Mouse (Mus musculus): Measurements from ENCODE around the gene P2rx6.
"Not testable (repeated sequence)": the region's sequence is repeated elsewhere in the genome, so short reads cannot be mapped to it uniquely, and the experiment has no call there.

P2rx6 gene

DNA sequence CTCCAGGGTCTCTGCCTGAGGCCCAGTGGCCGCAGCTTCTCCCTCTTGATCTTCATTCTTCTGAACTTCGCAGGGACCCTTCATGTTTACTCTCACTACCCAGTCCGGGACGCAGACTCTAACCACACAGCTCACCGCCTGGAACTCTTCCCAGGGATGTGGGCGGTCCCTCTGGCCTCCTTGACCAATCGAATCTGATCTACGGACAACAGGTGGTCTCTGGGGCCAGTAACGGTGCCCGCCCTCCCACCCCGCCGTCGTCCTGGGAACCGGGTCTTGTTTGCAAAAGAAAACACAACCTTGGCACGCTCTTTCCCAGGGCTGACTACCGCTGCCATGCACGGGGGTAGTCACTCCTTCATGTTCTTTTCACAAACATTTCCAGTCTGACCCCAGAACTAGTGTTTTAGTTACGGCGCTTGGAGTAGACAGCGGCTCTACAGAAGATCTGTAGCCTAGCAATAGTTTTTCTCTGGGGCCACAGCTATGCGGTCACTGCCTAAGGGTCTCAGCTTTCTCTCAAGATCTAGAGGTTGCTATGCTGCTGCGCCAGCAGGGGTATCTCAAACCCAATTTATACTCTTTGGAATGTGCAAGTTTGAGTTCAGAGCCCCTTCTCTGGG lies 446 bp upstream of the P2rx6 start, which contains the start of gene Lrrc74b:
Lrrc74b (minus strand) TSS at position 120 of the 623 bp plus-strand sequence.
- DNase-seq (ENCODE audit: low spot score) = no peak

DNA sequence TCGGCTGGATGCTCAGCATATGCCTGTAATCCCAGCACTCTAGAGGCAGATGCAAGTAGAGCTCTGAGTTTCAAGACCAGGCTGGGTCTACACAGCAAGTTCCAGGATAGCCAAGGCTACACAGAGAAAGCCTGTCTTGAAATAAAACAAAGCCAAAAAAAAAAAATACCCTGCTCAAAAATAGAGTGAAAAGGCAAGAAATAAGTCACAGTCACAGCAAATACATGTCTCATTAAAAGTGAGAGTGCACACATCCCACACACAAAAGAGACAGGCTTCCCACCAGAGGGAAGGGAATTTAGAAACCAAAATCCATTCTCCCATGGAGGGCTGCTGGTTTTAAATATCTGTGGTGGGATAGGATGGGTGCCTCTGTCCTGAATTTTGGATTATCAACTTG lies 1.9 kb downstream of the P2rx6 start:
- no peak for DNase-seq (ENCODE audit: low spot score)

DNA sequence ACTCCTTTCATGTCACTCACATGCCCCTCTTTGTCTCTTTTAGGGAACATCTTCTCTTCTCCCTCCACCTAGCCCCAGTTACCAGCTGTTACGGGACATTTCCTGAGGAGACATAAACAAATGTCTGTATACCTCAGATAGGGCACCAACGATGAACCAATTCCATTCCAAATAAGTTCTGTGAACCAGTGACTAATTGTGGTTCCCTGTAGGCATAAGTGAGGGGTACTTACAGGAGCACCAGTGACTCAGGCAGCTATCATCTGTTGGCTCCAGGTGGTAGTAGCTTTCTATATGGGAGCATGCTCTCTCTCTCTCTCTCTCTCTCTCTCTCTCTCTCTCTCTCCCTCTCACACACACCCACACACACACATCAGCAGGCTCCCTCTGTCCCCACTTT lies 2.5 kb downstream of the P2rx6 start:
- DNase-seq (ENCODE audit: low spot score) = no peak

DNA sequence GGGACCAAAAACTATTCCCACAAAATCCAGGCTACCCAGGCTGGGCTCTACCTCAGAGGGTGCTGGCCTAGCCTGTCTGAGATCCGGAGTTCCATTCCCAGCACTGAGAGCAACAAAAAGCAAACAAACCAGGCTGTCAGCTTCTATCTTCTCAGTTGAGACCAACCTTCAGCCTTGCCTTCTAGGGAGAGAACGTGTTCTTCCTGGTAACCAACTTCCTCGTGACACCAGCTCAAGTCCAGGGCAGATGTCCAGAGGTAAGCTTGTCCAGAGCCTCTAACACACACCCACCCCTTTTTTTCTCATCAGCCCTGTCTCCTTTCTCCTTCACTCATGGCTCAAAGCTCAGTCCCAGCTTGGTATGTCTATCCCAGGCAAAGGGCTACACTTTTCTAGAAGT lies 3.1 kb downstream of the P2rx6 start:
- DNase-seq (ENCODE audit: low spot score) = no peak

DNA sequence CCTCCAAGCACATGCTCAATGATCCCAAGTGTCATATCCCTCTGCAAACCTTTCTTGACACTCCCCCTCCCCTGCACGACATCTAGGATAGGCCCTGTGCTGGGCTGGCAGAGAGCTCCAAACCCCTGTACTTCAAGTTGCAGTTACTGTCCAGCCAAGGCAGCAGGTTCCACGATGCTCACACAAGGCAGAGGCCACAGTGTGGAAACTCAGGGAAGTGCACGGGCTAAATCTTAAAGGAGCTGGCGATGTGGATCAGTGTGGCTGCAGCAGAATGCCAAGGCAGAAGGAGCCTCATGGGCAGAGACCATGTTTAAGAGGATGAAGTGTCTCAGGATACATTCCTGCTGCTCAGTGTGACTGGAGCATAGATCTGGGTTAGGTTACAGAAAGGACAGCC lies 4.5 kb downstream of the P2rx6 start:
- DNase-seq (ENCODE audit: low spot score) = no peak

DNA sequence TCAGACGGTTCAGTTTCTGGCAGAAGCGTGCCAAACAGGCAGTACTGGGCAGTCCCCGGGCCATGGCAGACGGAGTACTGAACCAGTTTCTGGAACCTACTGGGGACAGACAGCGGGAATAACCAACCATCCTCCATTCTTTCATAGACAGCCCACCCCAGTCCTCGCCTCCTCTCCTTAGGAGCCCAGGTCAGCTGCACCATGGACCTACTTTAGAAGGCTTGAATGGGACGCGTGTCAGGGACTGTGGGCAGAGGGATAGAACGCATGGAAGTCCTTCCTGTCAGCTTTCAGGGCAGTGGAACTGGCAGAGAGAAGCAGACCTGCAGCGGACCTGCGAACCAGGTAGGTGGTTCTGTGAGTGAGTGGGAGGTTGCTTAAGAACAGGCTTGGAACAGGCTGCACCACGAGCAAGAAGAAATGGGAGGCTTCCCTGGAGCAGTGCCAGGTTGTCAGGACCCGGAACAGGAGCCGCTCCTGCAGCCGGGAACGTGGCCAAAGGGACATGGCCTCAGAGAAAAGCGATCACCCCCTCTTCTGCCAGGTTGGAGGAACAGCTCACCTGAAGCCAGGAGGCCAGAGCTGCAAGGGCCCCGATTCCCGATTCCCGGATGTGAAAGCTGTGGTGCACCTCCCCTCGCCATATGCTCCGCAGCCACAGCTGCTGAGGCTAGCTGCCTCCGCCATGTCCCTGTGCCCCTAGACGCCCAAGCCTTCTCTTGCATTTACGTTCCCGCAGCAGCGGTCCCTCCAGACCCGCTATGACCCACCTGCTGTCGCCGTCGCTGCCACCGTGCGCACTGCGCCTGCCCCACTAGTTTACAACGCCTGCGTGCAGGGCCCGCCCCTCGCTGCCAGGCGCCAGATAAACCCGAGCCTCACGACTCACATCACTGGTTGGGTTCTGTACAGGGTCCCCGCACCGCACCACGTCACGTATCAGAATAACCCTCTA lies 14.5 kb downstream of the P2rx6 start:
- peak; percentile 73 for DNase-seq (ENCODE audit: low spot score)

DNA sequence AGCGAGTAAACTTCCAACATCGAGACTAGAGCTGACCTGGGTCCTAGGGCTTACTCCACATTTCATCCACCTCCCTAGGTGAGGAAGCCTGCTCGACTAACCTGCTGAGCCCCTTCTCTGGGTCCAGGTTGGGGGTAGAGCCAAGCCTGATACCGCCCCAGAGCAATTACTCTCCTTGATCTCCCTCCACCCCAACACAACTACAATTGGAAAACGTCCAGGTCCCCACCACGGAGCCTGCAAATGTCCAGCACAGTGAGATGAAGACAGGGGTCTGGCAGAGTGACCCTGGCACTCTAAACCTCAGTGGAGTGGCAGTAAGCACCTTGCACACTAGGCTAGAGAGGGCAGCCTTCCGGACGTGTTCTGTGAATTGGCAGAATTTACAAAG lies 15.1 kb downstream of the P2rx6 start:
- DNase-seq (ENCODE audit: low spot score) = no peak

DNA sequence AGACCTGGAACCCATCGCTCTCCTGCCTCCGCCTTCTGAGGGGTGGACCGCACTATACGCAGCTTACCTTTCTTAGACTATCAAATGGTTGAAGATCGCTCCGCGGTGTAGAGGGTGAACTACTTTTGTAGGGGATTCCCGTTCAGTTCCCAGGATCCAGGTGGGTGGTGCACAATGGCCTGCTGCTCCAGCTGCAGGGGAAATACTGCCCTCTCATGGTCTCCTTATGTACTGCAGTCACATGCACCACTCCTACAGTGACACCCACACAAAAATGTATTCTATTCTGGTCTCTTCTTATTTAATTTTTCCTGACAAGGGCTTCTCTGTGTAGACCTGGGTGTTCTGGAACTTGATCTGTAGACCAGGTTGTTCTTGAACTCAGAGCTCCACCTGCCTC lies 21.4 kb downstream of the P2rx6 start, which contains the start of gene Slc7a4:
Slc7a4 (minus strand) TSS at position 151 of the 400 bp plus-strand sequence.
- no peak for DNase-seq (ENCODE audit: low spot score)

DNA sequence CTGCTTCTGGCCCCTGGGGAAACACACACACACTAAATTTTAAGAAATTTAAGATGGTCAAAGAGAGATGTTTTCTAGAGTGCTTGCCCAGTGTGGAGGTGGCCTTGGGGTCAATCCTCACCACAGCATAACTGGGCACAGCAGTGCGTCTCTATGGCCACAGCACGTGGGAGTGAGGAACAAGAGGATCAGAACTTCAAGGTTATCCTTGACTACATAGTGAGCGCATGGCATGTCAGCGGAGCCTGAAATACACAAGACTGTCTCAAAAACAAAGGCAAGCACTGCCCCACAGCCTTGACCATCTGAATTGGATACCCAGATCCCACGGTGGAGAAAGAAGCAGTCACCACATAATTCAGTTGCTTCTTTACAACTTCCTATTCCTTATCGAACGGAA lies 22.9 kb downstream of the P2rx6 start:
- no peak for DNase-seq (ENCODE audit: low spot score)

DNA sequence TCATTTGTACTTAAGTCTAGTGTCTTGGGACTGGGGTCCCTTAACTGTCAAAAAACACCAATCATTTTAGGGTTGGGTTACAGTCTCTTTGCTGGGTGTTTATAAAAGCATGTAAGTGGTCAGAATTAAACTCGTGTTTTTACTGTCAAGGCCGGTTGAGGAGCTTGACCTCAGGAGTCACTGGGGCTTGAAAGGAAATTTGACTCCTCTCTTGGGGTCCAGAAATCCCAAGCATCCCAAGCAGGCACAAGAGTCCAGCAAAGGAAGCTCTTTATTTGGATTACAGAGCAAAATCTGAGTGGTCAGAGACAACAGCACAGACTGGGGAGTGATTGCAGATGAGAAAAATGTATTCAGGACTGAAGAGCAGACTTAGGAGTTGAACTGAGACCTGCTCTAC lies 29.0 kb downstream of the P2rx6 start:
- no peak for DNase-seq (ENCODE audit: low spot score)

DNA sequence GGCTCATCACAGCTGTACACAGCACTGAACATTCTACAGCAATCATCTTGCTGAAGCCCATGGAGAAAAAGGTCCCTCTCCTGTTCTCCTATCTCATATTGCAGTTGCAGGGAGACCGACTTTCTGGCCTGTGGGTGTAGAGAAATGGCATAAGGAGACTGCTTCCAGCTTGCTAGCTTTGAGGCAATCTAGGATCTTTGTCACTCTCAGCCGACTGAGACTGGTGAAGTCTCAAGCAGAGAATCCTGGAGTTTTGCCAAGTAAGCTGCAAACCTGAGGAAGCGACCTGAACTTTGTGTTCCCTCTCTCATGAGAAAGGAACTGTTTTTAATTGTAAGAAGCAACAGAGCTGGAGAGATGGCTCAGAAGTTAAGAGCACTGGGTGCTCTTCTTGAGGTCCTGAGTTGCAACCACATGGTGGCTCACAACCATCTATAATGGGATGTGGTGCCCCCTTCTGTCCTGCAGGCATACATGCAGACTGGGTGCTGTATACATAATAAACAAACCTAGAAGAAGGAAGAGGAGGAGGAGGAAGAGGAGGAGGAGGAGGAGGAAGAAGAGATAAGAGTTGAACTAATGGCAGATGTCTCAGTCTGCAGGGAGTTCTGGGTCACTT lies 39.4 kb downstream of the P2rx6 start:
- no peak for DNase-seq (ENCODE audit: low spot score)

DNA sequence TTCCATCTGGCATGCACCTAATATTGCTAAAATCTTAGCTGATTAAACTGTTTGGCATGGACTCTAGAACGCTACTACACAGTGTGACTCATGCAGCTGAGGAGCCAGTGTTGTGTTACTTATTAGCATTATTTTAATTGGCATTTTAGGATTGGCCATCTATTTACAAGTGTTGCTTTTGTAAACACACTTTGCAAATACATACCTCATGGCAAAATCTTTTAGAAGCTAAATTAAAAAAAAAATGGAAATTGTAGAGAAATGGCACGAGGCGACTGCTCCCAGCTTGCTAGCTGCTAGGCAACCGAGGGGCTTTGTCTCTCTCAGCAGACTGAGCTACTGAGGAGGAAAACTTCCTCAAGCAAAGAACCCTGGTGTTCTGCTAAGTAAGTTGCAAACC lies 43.3 kb downstream of the P2rx6 start:
- DNase-seq (ENCODE audit: low spot score) = no peak

DNA sequence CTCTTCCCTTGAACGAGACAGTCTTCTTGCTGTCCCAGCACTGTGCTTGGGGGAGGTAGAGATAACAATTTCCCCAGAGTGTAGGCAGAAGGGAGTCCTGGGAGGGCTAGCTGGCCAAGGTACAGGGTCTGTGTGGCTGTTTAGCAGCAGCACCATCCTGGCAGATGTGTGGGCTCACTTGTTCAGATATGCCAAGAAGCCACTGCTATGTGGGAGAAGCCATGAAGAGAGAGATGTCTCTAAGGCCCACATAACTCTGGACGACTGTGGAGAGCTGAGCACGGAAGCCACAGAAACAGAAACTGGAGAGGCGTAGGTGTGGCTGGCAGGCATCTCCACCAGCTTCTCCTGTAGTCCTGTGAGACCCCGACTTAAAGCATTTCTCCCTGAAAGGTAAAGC lies 44.0 kb downstream of the P2rx6 start:
- DNase-seq (ENCODE audit: low spot score) = no peak

DNA sequence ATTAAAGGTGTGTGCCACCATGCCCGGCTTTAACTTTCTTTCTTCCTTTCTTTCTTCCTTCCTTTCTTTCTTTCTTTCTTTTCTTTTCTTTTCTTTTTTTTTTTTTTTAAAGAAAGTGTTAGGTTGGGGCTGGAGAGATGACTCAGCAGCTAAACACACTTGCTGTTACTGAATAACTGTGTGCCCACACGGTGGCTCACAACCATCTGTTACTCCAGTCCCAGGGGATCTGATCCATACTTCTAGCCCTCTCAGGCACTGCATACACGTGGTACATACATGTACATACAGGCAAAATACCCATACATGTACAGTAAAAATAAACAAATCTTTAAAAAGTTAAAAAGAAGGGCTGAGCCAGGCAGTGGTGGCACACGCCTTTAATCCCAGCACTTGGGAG lies 49.7 kb downstream of the P2rx6 start:
- DNase-seq (ENCODE audit: low spot score) = peak; percentile 33

DNA sequence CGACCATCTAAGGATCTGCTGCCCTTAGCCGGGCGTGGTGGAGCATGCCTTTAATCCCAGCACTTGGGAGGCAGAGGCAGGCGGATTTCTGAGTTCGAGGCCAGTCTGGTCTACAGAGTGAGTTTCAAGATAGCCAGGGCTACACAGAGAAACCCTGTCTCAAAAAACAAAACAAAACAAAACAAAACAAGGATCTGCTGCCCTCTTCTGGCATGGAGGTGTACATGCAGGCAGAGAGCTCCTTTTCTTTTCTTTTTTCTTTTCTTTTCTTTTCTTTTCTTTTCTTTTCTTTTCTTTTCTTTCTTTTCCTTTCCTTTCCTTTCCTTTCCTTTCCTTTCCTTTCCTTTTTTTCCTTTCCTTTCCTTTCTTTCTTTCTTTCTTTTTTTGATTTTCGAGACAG lies 53.1 kb downstream of the P2rx6 start:
- DNase-seq (ENCODE audit: low spot score) = not testable (repeated sequence)

DNA sequence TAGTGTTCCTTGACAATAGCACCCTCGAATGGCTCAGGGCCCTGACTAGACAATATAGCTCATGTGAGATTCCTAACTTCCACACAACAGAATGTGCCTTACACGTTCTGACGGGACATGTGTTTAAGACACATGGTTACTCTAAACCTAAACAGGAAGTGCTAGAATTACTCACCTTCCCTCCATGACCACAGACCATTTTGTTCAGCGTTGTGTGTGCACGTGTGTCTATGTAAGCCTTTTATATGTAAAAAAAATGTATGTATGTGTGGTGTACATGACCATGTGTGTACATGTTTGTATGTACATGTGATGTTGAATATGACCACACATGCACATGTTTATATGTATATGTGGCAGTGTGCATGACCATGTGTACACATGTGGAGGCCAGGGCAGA lies 54.5 kb downstream of the P2rx6 start:
- DNase-seq (ENCODE audit: low spot score) = no peak

DNA sequence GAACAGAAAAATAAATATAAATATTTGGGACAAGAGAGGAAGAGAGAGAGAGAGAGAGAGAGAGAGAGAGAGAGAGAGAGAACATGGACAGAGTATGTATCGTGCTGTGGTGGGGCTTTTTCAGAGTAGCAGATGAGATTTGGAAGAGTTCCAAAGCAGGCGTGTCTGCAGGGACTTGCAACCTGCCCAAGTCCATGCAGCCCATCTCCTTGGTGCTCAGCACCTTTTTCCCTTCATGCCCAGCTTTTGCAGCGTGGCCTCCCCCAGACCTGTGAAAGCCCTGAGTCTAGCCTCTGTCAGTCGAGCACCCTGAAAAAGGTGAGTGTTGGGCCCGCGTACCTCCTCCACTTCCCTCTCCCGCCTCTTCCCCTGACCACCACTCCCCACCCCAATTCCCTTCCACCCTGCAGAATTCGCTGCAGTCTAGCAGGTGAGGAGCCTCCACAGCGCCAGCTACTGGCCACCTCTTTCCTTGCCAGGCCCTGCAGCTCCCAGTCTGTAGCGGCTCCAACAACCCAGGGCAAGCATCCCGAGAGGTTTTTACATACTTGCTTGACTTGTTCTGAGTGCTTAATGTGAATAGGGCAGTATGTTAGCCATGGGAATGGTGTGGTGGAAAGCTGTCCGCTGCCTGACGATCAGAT lies 56.4 kb downstream of the P2rx6 start:
- DNase-seq (ENCODE audit: low spot score) = peak; percentile 52

DNA sequence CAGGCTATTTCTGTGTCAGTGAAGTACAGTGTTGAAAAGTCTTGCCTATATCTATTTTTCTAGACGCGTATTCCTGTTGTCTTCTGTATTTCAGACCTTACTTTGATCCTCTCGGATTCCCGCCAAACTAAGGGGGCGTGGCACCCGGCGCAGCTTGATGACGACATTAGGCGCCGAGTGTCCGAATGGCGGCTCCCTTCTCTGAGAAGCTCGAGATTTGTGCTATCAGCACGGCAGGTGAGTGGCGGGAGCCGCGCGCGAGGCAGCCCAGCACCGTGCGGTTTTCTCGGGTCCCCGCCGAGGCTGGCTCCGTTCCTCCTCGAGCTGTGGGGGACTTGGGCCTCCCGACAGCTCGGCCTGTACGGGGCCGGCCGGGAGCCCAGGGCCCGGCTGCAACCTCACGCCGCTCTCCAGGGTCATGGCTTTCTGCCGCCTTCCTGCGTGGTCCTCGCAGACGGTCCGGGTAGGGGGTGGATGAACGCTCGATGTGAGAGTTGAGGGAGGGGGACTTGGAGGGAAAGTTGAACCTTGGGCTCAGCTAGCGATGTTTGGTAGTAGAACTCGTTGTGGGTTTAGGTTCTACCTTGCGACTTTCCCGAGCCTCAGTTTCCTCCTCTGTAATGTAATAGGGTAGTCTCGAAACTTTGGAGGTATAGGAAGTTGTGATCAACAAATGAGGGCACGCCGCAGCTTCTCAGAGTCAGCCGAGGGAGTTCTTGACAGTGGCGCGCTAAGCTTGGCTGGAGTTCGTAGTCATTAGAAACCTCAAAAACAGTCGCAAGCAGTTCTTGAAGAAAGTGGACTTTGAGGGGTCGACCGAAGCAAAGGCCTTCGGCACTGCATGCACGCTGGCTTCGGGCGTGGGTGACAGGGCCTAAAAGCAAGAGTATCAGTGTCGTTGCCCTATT lies 57.8 kb downstream of the P2rx6 start, which contains the start of gene Smpd4:
Smpd4 (plus strand) TSS at position 157 of the 908 bp plus-strand sequence.
- DNase-seq (ENCODE audit: low spot score) = peak; percentile 90

DNA sequence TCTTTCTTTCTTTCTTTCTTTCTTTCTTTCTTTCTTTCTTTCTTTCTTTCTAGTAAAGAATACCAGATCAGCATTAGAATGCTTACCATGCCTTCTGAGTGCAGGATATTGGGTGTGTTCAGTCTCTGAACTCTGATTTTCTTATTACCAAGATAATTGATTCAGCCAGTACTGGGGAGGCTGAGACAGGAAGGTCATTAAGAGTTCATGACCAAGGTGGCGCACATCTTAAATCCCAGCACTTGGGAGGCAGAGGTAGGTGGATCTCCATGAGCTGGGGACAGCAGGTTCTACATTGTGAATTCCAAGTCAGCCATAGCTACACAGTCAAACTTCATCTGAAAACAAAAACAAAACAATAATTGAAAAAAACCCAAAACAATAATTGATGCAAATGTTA lies 60.3 kb downstream of the P2rx6 start:
- no peak for DNase-seq (ENCODE audit: low spot score)

DNA sequence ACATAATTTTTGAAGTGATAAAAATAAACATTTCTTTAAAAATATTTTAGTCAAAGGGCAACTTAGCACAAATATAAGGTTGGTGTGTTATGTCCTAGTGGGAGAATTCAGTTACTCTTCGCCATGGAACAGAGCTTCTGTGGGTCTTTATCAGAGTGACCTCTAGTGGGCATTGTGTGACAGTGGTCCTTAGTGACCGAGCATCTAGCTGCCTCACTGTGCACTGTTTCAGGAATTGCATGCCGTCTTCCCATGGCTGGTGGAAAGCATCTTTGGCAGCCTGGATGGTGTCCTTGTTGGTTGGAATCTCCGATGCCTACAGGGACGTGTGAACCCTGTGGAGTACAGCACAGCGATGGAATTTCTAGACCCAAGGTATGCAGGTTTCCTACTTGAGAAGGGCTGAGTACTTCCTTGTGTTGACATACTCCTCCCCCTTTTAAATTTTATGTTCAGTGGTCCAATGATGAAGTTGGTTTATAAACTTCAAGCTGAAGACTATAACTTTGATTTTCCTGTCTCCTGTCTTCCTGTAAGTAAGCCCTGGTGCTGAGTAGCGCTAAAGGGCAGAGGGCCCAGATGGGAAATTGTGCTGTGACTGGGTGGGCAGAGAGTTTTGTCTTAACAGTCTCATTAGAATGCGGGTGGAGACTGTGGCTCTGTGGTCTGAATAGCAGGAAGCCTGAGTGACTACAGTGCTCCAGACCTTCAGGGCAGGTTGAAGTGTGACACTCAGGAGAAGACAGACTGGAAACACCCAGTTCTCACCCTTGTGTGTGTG lies 64.0 kb downstream of the P2rx6 start:
- DNase-seq (ENCODE audit: low spot score) = no peak

DNA sequence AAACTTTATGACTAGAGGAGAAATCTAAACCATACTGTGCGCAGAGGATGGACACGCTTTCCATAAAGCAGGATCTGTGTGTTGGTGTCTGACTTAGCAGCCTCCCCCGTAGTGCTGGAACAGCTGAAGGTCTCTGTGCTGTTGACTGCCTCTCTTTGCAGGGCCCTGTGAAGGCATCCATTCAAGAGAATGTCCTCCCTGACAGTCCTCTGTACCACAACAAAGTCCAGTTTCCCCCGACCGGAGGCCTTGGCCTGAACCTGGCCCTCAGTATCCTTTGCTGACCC lies 64.5 kb downstream of the P2rx6 start:
- no peak for DNase-seq (ENCODE audit: low spot score)
